Mouse (Mus musculus) cerebellum, adult (tissue): ENCODE results near the gene Them4.
"Not testable (repeated sequence)": the region's sequence is repeated elsewhere in the genome, so short reads cannot be mapped to it uniquely, and the experiment has no call there.

Experiments used
- ATAC-seq: cut with Nextera tagmentation; 2 replicates; pipeline ENCODE4 v1.9.2; 2017; ENCODE audit warnings: mild to moderate bottlenecking, moderate library complexity, mixed read lengths; ENCODE audit not compliant: insufficient number of reproducible peaks, low FRiP score, low TSS enrichment

The Them4 gene

DNA sequence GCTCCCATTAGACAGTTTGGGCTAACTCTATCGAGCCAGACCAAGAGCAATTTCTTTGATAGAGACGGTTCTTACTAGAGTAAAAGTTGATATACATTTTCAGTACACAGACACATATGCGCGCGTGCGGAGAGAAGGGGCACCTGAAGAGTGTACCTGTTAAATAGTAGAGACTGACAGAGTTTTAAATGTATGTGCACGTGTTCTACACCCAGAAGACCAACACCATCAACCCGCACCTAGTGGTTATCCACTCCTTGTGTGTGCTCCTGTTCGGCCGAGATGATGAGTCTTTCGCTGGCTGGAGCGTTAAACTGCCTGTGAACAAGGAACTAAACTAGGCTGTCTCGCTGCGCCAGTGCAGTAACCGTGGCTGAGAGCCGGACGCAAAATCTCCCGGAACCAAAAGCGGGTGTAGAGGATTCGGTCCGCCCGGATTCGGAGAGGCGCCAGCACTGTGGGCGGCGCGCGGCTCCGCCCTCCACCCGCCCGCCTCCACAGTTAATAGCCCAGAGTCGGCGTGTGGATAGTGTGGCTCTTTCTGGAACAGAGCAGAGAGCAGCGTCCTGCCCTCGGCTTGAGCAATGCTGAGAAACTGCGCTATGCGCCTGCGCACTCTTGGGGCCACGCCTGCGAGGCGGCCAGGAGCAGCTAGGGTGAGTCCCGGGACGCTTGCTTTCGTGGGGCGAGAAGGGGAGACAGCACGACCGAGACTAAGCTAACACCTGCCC is at the start of gene Them4:
Gene Them4 (plus strand): TSS at position 457 of the 731 bp plus-strand sequence.
- ATAC-seq = peak; percentile 99

DNA sequence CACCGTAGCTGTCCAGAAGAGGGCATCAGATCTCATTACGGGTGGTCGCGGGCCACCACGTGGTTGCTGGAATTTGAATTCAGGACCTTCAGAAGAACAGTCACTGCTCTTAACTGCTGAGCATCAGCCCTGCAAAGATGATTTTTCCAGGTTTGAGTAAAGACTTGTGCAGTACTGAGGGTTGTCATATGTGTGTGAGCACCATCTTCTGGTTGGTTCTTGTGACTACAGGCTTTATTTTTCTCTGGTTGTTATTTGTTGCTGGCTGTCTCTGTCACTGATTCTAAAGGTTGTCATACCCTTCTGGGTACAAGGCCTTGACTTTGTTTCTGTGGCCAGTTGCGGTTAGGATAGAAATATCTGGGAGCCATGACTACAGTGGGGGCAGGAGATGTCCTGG is 49.3 kb upstream of the Them4 start:
- ATAC-seq = peak; percentile 49; the same call in 1 of the 2 replicates

DNA sequence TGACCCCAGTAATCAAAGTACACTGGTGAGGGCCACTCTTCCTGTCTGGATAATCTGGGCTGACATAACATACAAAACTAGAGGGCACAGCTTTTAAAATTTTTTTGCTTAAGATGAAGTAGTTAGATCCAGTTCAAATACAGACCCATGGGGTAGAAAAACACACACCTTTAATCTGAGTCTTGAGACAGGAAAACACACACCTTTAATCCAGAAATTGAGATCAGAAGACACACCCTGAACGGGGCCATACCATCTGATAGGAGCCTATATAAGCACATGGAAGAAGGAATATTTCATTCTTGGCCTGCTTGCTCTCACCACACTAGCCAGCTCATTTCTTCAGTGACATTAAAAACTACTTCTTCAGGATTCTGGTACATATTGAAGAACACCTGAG is 46.2 kb upstream of the Them4 start, which contains the start of gene Gm4778:
Gene Gm4778 (plus strand): TSS at position 301 of the 400 bp plus-strand sequence.
- not testable (repeated sequence) for ATAC-seq

DNA sequence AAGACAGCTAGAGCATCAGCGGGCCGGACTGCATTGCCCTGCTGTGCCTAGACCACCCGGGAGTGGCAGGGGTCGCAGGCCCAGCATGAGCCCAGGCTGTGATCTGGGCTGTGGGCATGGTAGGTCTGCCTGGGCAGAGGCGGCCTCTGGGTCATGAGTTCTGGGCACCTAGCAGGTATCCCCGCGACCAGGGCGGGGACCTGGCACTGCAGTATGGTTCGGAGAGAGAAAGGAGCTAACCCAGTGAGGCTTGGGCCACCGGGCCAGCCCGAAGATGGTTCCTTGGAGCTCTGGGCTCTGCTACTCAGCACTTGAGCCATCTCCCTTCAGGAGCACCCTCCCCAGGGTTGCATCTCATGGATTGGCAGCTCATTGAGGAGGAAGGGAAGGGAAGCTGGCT is 33.9 kb upstream of the Them4 start:
- no peak for ATAC-seq

DNA sequence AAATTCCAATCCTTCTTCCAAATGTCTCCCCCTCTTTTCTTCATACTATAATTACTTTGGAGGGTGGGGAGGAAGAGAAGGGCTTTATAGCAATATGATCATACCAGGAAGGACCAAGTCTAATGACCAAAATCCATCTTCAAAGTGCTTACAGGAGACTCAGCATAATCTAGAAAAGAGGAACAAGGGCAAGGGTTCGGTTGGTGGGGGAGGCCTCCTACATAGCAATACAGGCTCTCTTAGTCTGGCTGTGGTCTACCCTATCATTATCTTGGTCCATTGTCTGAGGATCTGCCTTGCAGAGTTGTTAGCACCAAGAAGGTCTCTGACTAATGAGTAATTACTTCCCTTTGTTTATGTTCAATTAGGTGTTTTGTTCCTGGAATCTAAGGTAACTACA is 4.4 kb upstream of the Them4 start:
- ATAC-seq = no peak

DNA sequence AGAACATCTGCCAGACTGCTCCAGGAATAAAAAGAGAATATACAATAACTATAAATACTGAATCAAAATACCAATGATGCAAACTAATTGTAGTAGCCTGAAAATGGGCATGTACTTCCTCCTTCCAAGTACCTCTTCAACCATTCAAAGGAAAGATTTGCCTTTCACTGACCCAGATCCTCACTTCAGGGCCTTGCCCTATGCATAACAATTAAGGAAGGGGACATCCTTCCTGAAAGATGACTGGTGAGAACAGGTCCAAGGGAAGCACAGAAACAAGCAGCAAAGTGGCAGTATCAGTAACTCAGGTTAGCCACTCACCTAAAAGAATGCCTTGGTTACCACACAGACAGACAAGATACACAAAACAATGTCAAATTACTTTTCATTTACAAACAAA is 2.9 kb upstream of the Them4 start:
- ATAC-seq = no peak

DNA sequence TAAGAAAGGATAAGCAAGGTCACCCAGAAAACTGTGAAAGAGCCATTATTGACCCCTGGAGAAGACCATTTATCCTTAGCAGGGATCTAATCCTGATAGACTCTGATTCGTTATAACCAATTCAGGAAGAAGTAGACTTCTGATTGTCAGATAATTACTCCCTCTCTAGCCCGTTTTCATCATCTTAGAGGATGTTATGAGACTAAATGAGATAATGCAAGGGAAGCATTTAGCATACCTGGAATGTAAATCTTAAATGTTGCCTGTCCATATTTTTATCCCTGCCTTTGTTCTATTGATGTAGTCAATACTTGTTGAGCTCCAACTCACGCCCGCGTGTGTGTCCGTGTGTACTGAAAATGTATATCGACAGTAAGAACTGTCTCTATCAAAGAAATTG is 602 bp downstream of the Them4 start:
- no peak for ATAC-seq

DNA sequence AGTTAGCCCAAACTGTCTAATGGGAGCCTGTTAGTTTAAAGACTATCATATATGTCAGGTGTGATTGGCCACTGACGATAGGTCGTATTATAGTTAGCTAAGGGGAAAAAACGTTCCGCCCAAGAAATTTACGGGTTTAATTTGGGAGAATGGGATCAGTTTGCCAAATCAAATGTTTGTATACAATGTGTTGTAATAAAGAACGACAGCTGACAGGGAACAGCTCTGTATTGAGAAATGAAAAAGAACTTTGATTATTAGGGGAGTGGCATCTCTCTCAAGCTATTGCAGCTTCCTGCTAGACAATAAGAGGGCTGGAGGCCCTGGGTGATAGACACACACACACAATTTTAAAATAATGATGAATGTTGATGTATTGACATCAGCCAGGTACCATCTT is 1.0 kb downstream of the Them4 start:
- no peak for ATAC-seq

DNA sequence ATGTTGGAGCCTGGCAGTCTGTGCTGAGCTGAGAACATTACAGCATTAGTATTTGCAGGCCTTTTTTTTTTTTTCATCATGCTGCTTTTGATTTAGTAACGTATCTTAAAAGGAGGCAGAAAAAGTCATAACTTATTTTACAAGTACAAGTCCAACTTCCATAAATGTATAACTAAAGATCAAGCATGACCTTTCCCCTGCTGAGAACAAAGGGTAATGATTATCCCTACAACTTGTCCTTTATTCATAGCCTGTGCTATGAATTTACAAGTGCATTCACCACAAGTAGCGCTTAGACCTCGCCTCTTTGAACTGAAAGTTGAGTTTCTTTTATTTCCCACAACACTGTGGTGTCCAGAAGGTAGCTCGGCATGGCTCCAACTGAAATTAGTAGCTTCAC is 1.5 kb downstream of the Them4 start:
- ATAC-seq = no peak

DNA sequence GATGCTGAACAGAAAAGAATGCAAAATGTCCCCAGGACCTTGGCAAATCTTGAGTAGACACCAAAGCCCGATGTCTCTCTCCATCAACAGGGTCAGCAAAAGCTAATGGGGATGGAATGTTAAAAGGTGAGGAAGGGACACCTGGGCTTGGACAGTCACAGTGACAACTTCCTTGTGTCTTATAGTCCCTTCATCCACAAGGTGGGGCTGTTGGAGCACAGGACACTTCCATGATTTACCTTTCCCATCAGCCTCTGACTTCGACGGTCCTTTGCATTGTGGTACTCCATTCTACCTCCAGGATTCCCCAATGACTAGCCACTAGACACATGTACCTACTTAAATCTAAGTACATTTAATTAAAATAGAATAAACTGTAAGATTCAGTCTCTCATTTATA is 18.8 kb downstream of the Them4 start:
- ATAC-seq = no peak

DNA sequence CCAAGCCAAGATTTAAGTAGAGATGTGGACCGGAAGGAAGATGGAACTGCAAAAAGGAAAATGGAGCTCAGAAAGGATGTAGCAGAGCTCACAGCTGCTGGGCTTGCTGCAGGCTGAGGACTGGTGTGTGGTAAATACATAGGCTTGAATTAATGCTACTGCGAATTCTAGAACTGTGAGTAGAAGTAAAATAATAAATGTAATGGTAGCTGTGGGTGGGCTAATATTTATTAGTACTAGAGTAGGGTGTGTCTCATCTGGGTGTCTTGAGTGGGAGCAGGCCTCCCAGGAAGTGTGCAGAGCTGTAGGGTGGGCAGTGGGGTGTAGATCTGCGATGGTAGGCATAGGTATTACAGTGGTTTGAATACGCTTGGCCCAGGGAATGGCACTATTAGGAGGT is 24.6 kb downstream of the Them4 start:
- peak; percentile 52; the same call in 1 of the 2 replicates for ATAC-seq

DNA sequence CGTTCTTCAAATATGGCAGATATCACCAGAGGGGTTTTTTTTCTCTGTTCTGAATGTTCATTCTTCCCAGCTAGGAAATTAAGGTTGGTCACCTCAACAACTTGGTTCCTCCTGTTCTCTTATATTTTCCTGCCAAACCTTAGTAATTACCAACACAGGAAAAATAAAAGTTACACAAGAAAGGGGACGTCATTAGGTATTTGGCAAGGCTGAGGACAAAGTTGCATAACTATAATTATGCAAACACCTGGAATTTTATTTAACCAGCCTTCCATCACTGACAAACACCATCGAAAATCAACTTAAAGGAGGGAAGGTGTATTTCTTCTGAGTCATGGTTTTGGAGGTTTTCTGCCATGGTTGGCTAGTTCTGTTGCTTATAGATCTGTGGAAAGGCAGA is 28.6 kb downstream of the Them4 start:
- no peak for ATAC-seq

DNA sequence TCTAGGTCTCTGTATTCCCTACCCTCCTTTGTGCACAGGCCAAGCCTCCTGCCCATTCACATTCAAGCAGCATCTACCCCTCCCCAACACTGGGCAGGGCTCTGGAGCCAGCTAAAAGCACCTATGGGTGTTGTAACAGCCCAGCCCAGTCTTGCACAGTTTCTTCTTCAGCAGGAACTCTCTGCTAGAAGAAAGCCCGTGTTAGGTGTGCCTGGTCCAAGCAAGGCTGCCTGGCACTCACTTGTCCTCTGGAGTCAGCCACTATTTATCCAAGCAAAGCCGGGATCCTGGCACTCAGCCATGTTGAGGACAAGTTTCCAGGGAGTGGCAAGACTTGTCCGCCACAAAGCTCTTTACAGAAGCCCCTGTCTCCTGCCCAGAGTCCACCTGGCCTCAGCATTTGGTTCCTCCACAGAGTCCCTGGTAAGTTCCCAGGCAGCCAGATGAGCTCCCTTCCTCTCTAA is 32.1 kb downstream of the Them4 start, which contains the start of gene Them5:
Gene Them5 (plus strand): TSS at position 141 of the 464 bp plus-strand sequence.
- ATAC-seq = no peak

DNA sequence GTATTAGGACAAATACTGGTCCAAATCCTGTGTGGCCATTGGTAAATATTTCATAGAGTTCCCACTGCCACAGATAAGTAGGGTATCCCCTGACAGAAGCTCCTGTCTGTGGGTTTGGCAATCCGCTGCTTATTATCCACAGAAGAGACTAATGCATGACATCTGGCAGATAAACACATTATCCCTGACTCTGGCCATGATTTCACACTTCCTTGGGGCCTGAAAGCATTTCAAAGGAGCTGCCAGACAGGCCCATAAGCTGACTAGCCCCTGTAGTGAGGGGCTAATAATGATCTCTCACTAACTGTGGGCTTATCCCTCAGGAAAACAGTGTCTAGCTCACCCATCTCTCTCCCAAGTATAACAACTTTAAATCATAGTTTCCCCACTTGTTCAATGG is 32.7 kb downstream of the Them4 start:
- no peak for ATAC-seq

DNA sequence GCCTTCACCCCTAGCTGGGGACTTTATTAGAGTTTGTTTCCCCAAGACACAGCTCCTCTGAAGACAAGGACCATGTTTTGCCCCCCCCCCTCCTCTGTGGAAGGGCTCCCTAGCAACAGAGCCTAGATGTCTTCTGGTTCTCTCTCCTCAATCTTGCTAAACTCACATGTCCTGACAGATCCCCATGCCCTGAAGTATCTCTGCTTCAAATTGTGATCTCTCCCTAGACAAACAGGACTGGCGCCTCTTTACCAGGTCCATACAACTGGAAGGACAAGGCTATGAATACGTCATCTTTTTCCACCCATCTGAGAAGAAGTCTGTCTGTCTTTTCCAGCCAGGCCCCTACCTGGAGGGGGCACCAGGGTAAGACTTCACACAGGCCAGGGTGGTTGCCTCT is 34.3 kb downstream of the Them4 start:
- no peak for ATAC-seq

DNA sequence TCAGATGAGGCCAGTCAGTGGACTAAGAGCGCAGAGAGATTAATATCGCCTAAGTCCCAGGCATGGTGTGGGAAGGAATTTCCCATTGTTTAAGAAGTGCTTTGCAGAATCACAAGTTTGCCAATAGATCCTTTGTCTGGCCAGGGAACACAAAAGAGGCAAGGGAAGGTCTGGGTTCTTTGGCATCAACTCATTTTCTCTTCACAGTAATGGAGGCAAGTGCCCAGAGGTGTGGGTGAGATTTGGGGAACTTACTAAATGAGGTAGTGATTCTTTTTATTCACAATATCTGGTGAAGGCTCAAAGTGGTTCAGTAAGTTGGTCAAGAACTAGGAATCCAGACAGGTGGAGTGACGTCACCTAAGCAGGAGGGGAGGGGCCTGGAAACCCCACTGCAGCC is 35.0 kb downstream of the Them4 start:
- ATAC-seq = no peak

DNA sequence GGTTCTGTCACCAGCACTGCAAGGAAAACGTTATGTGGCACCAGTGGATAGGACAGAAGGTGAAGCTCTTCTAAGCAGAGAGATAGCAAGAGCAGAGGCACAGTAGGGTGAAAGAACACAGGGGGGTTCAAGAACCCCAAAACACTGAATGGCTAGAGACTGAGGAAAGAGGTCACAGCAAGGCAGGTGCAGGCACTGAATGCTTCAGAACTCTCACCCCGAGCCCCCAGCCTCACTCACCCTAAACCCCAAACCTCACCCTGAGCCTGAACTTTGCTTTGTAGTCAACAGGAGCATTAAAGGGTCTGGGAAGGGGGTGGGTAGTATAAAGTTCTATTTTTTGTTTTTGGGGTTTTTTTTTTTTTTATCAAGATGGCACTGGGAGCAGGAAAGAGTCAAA is 38.3 kb downstream of the Them4 start:
- ATAC-seq = no peak

DNA sequence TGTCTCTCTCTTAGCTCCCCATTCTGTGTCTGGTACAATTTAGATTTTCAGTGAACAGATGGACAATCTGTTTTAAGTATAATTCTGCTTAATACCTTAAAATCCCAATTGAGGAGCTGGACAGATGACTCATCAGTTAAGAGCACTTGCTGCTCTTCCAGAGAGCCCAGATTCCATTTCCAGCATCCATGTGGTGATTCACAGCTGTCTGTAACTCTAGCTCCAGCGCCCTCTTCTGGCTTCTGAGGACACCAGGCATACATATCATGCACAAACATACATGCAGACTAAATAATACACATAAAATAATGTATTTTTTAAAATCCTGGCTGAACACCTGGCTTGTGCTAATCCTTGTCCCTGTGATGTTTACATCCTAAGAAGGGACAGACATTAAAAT is 50.9 kb downstream of the Them4 start:
- ATAC-seq = no peak

DNA sequence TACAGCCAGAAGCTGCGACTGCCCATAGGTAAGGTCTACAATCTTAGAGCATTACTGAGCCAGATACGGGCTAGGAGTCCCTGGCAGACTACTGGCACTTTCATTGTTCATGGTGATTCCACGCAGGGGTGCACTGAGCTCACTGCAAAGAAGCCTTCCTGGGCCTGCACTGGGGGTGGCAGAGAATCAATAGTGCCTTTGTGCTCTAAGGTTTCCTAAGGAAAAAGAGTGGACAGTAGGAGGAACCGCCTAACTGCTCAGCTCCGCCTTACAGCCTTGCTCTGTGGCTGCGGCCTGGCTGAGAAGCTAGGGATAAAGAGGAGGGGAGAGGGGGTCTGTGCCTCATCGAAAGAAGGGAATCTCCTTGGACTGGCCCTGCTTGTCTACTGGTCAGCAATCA is 52.2 kb downstream of the Them4 start, which contains the start of gene C2cd4d:
Gene C2cd4d (plus strand): TSS at position 301 of the 400 bp plus-strand sequence.
- no peak for ATAC-seq

DNA sequence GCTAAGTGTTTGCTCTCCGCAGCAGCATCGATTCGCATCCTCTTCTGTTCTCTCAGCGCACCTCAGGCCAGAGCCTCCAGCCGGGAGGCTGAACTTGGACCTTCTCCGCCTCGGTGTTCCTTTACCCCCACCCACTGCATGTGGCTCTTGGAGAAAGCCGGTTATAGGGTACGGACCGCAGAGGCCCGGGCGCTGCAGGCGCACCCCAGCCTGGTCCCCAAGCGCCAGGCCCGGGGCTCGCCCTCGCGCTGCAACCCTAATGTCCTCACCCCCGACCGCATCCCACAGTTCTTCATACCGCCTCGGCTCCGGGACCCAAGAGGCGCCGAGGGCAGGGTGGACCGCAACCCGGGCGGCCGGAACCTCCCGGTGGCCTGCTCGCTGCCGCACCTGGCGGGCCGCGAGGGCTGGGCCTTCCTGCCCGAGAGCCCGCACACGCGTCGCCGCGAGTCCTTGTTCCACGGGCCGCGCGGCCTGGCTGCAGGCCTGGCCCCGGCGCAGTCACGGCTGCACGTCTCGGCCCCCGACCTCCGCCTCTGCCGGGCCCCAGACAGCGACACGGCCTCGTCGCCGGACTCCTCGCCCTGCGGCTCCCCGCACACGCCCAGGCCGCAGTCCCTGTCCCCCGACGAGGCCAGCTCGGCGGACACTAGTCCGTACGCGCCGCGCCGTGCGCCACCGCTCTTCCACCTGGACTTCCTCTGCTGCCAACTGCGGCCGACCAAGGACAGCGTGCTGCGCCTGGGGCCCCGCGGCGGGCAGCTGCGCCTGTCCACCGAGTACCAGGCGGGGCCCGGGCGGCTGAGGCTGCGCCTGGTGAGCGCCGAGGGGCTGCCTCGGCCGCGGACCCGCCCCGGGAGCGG is 53.6 kb downstream of the Them4 start:
- peak; percentile 52 for ATAC-seq

DNA sequence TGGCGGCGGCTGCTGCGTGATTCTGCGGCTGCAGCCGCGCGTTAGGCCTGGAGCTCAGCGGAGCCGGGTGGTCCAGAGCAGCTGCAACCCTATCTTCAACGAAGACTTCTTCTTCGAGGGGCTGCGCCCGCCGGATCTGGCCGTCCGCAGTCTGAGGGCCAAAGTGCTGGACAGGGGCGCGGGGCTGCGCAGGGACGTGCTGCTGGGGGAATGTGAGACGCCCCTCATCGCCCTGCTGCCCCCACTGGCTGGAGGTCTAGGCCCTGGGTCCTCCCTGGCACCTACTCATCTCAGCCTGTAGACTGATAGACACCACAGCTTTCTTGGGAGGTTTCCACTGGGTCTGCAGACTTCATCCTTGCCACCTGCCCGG is 54.3 kb downstream of the Them4 start:
- 0 out of 2 replicates have a peak, but pooled peaks have one; percentile 8 for ATAC-seq
